Mouse (Mus musculus) olfactory bulb, adult 2 months (tissue): ENCODE data around the gene Galnt17.

Experiments
- CTCF ChIP-seq: fragments of 200-500 bp; IDR thresholded peaks from 2 replicates; pipeline ENCODE4 v1.5.1; 2012; ENCODE audit warnings: low read depth, mild to moderate bottlenecking, low read length, moderate library complexity; ENCODE audit not compliant: insufficient read depth
- POLR2A ChIP-seq: fragments of 200-500 bp; IDR thresholded peaks from 2 replicates; pipeline ENCODE4 v1.6.1; 2012; ENCODE audit warnings: mild to moderate bottlenecking, low read depth, low read length, moderate library complexity; ENCODE audit not compliant: insufficient read depth

GRCm38 (mm10) chr5:130862302-130862701, 446.0 kb downstream of the Galnt17 start:
- TF ChIP-seq CTCF, result peak; percentile 44
- TF ChIP-seq POLR2A, result no peak
